Mouse (Mus musculus) forebrain, embryonic 12.5 days (tissue): ENCODE data around the gene Tmem150c. TPM values are rescaled to one million over a fixed set of nuclear protein-coding genes. Genes with fewer than 3 reads are reported as not detected.

ENCODE experiments used
- ATAC-seq: fragments of 200-750 bp; cut with Nextera tagmentation; 2 replicates; pipeline ENCODE4 v1.8.0; 2017; ENCODE audit warnings: moderate TSS enrichment; ENCODE audit not compliant: low FRiP score
- H3K27ac ChIP-seq: fragments of 300-500 bp; sonication (generic); 2 replicates; pipeline ENCODE4 v1.5.1; 2016; ENCODE audit warnings: mild to moderate bottlenecking
- H3K27me3 ChIP-seq: fragments of 300-500 bp; sonication (generic); 2 replicates; pipeline ENCODE4 v1.6.1; 2016; ENCODE audit warnings: mild to moderate bottlenecking
- H3K36me3 ChIP-seq: fragments of 300-500 bp; sonication (generic); replicated peaks from 2 replicates; pipeline ENCODE4 v1.6.1; 2016; ENCODE audit warnings: mild to moderate bottlenecking
- H3K4me1 ChIP-seq: fragments of 300-500 bp; sonication (generic); 2 replicates; pipeline ENCODE4 v1.6.1; 2016
- H3K4me2 ChIP-seq: fragments of 300-500 bp; sonication (generic); 2 replicates; pipeline ENCODE4 v1.6.1; 2016; ENCODE audit warnings: mild to moderate bottlenecking, moderate library complexity
- H3K4me3 ChIP-seq: fragments of 300-500 bp; sonication (generic); replicated peaks from 2 replicates; pipeline ENCODE4 v1.5.1; 2016; ENCODE audit warnings: mild to moderate bottlenecking
- H3K9ac ChIP-seq: fragments of 300-500 bp; sonication (generic); 2 replicates; pipeline ENCODE4 v1.6.1; 2016; ENCODE audit warnings: mild to moderate bottlenecking
- H3K9me3 ChIP-seq: fragments of 300-500 bp; sonication (generic); 2 replicates; pipeline ENCODE4 v1.6.1; 2016
- WGBS: fragments of 180-500 bp; shearing (Covaris S2); methylation state at CpG from one replicate; pipeline ENCODE4 v1.1.7; 2016; 5-methylcytosine and 5-hydroxymethylcytosine counted together
- polyA plus RNA-seq: library from polyadenylated mRNA; unstranded; fragments of >200 nt; fragmentation: Nextera tagmentation; extraction: Ambion mirVana; gene quantifications from 2 replicates; pipeline ENCODE4 v1.2.1, GENCODE M21; 2016

Gene Tmem150c
- polyA plus RNA-seq, 1 experiment from 2014 or later = 6.3 TPM

- peak overlapping the region; percentile 43; the same call in 1 of the 2 replicates for H3K9ac ChIP-seq
- peaks cover 19% of the 10 kb centered on the region for H3K4me1 ChIP-seq
- WGBS = 3% methylated on average over 20 of the region's 20 CpGs
- H3K36me3 ChIP-seq = no peaks in the 10 kb centered on the region
- ATAC-seq = peak; percentile 77
- H3K9me3 ChIP-seq = no peaks in the 10 kb centered on the region
- peak overlapping the region; percentile 53; the same call in 1 of the 2 replicates for H3K27ac ChIP-seq
- H3K4me2 ChIP-seq = peak overlapping the region; percentile 55
- 0 out of 2 replicates have a peak, but pooled peaks cover 5% of the 10 kb centered on the region for H3K27me3 ChIP-seq
- peak overlapping the region; percentile 26 for H3K4me3 ChIP-seq
Measured at GRCm38 (mm10) chr5:100120711-100121141, 38.9 kb downstream of the Tmem150c start.

GRCm38 (mm10) chr5:100119331-100119730 lies 40.3 kb downstream of the Tmem150c start:
- ATAC-seq = no peak
- H3K9ac ChIP-seq = no peak overlapping the region
- no peak overlapping the region for H3K4me3 ChIP-seq
- H3K36me3 ChIP-seq = no peaks in the 10 kb centered on the region
- H3K9me3 ChIP-seq = no peaks in the 10 kb centered on the region
- 0 out of 2 replicates have a peak, but pooled peaks cover 5% of the 10 kb centered on the region for H3K27me3 ChIP-seq
- WGBS = 46% methylated on average over 8 of the region's 8 CpGs
- H3K27ac ChIP-seq = no peak overlapping the region
- H3K4me2 ChIP-seq = no peak overlapping the region
- H3K4me1 ChIP-seq = peaks cover 19% of the 10 kb centered on the region

DNA sequence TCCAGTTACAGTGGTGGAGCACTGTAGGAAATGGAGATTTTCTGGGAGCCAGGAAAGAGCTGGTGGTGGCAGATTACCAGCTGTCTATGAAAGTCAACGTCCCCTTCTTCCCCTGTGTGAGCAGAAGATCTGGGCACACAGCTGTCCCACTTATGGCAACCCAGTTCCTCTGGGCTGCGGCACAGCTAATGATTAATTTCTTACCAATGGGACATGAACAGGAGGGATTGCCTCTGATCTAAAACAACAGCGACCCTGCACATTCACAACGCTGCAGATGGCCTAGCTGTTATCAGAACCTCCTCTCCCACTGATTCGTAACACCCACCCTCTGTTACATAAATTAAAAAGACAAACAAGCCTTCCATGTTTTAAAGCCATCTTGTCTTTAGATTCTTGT lies 46.2 kb downstream of the Tmem150c start:
- no peak overlapping the region for H3K9ac ChIP-seq
- H3K27ac ChIP-seq = 0 out of 2 replicates have a peak overlapping the region, but pooled peaks have one; percentile 25
- H3K4me2 ChIP-seq = no peak overlapping the region
- ATAC-seq = no peak
- no peaks in the 10 kb centered on the region for H3K9me3 ChIP-seq
- no peak overlapping the region for H3K4me3 ChIP-seq
- H3K27me3 ChIP-seq = no peaks in the 10 kb centered on the region
- 66% methylated on average over 5 of the region's 5 CpGs for WGBS
- no peaks in the 10 kb centered on the region for H3K36me3 ChIP-seq
- H3K4me1 ChIP-seq = peaks cover 5% of the 10 kb centered on the region; the same call in 1 of the 2 replicates

DNA sequence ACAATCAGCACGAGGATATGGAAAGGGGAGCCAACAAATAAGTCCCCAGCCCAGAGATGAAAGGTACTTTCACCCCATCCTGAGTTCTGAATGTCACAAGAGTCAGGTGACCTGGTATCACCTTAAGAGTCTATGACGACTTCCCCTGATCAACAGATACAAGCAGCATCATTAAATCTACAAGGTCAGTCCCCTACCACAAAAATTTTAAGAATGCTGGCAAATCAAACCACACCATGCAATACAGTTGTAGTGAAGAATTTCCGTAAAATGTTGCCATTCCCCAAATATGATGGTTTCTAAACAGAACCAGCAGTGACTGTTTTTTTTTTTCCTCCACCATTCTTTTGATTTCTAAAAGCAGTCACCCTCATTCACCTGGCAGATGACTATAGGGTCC lies 49.0 kb downstream of the Tmem150c start:
- Histone ChIP-seq H3K36me3 (no peaks in the 10 kb centered on the region), H3K27me3 (no peaks in the 10 kb centered on the region), H3K4me3 (no peak overlapping the region), H3K9me3 (no peaks in the 10 kb centered on the region), H3K4me2 (no peak overlapping the region), H3K27ac (no peak overlapping the region), H3K9ac (no peak overlapping the region), H3K4me1 (no peaks in the 10 kb centered on the region)
- WGBS = 81% methylated on average over 3 of the region's 3 CpGs
- ATAC-seq = no peak

GRCm38 (mm10) chr5:100109543-100110282 lies 49.9 kb downstream of the Tmem150c start:
- 66% methylated on average over 7 of the region's 7 CpGs for WGBS
- ATAC-seq = no peak
- no peaks in the 10 kb centered on the region for H3K9me3 ChIP-seq
- no peaks in the 10 kb centered on the region for H3K27me3 ChIP-seq
- H3K4me1 ChIP-seq = no peaks in the 10 kb centered on the region
- H3K9ac ChIP-seq = no peak overlapping the region
- H3K36me3 ChIP-seq = no peaks in the 10 kb centered on the region
- no peak overlapping the region for H3K4me3 ChIP-seq
- H3K4me2 ChIP-seq = no peak overlapping the region
- peak overlapping the region; percentile 26; the same call in 1 of the 2 replicates for H3K27ac ChIP-seq

- Histone ChIP-seq H3K4me1 (no peaks in the 10 kb centered on the region), H3K27me3 (no peaks in the 10 kb centered on the region), H3K9me3 (no peaks in the 10 kb centered on the region), H3K4me3 (no peak overlapping the region), H3K9ac (no peak overlapping the region), H3K27ac (no peak overlapping the region), H3K36me3 (no peaks in the 10 kb centered on the region), H3K4me2 (no peak overlapping the region)
- 80% methylated on average over 9 of the region's 9 CpGs for WGBS
- ATAC-seq = no peak; the same call in 1 of the 2 replicates
Measured at GRCm38 (mm10) chr5:100108866-100109265, 50.7 kb downstream of the Tmem150c start.

DNA sequence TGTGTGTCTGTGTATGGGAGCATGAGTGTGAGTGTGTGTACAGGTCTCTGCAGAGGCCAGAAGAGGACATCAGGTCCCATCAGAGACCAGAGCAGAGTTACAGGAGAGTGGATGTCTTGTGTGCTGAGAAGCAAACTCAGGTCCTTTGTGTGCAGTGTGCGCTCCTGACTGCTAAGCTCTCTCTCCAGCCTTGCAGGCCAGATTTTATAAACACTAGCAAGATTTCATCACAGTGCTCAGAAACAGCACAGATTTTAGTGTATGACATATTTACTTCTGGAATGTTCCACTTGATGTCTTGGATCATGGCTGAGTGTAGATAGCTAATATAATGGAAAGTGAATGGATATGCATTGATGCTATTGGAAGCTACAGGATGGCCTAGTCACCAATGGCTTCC lies 57.2 kb downstream of the Tmem150c start:
- no peak for ATAC-seq
- Histone ChIP-seq H3K9me3 (no peaks in the 10 kb centered on the region), H3K27ac (no peak overlapping the region), H3K27me3 (no peaks in the 10 kb centered on the region), H3K9ac (no peak overlapping the region), H3K36me3 (no peaks in the 10 kb centered on the region), H3K4me2 (no peak overlapping the region), H3K4me1 (no peaks in the 10 kb centered on the region), H3K4me3 (no peak overlapping the region)
- 95% methylated on average over 1 of the region's 1 CpGs for WGBS

GRCm38 (mm10) chr5:100097967-100098366 lies 61.6 kb downstream of the Tmem150c start:
- H3K36me3 ChIP-seq = no peaks in the 10 kb centered on the region
- no peaks in the 10 kb centered on the region for H3K4me1 ChIP-seq
- no peak overlapping the region for H3K9ac ChIP-seq
- no peak overlapping the region for H3K4me2 ChIP-seq
- H3K9me3 ChIP-seq = no peaks in the 10 kb centered on the region
- H3K27me3 ChIP-seq = no peaks in the 10 kb centered on the region
- ATAC-seq = no peak
- H3K27ac ChIP-seq = no peak overlapping the region
- WGBS = 96% methylated on average over 4 of the region's 4 CpGs
- H3K4me3 ChIP-seq = no peak overlapping the region

GRCm38 (mm10) chr5:100096955-100097354 lies 62.7 kb downstream of the Tmem150c start:
- no peak overlapping the region for H3K4me3 ChIP-seq
- peaks cover under 1% of the 10 kb centered on the region; the same call in 1 of the 2 replicates for H3K4me1 ChIP-seq
- no peak overlapping the region for H3K4me2 ChIP-seq
- H3K27me3 ChIP-seq = no peaks in the 10 kb centered on the region
- ATAC-seq = no peak
- no peaks in the 10 kb centered on the region for H3K36me3 ChIP-seq
- H3K27ac ChIP-seq = no peak overlapping the region
- H3K9me3 ChIP-seq = no peaks in the 10 kb centered on the region
- H3K9ac ChIP-seq = no peak overlapping the region
- 73% methylated on average over 5 of the region's 5 CpGs for WGBS

GRCm38 (mm10) chr5:100091602-100092001 lies 68.0 kb downstream of the Tmem150c start:
- Histone ChIP-seq H3K4me1 (peaks cover 14% of the 10 kb centered on the region), H3K27ac (peak overlapping the region; percentile 76), H3K27me3 (0 out of 2 replicates have a peak, but pooled peaks cover 3% of the 10 kb centered on the region), H3K9ac (peak overlapping the region; percentile 39; the same call in 1 of the 2 replicates), H3K36me3 (no peaks in the 10 kb centered on the region), H3K4me2 (peak overlapping the region; percentile 36), H3K4me3 (no peak overlapping the region), H3K9me3 (no peaks in the 10 kb centered on the region)
- 8% methylated on average over 17 of the region's 17 CpGs for WGBS
- peak; percentile 93 for ATAC-seq

GRCm38 (mm10) chr5:100091263-100091594 lies 68.4 kb downstream of the Tmem150c start:
- no peak overlapping the region for H3K4me3 ChIP-seq
- 0 out of 2 replicates have a peak, but pooled peaks cover 3% of the 10 kb centered on the region for H3K27me3 ChIP-seq
- peak overlapping the region; percentile 76 for H3K27ac ChIP-seq
- 37% methylated on average over 10 of the region's 10 CpGs for WGBS
- H3K9me3 ChIP-seq = no peaks in the 10 kb centered on the region
- ATAC-seq = peak; percentile 56
- peaks cover 14% of the 10 kb centered on the region for H3K4me1 ChIP-seq
- H3K4me2 ChIP-seq = peak overlapping the region; percentile 36
- H3K36me3 ChIP-seq = no peaks in the 10 kb centered on the region
- peak overlapping the region; percentile 39; the same call in 1 of the 2 replicates for H3K9ac ChIP-seq

GRCm38 (mm10) chr5:100090515-100091262 lies 68.9 kb downstream of the Tmem150c start:
- 0 out of 2 replicates have a peak, but pooled peaks cover 3% of the 10 kb centered on the region for H3K27me3 ChIP-seq
- peak overlapping the region; percentile 36 for H3K4me2 ChIP-seq
- ATAC-seq = peak; percentile 42; the same call in 1 of the 2 replicates
- 35% methylated on average over 12 of the region's 12 CpGs for WGBS
- H3K9ac ChIP-seq = no peak overlapping the region
- peak overlapping the region; percentile 76 for H3K27ac ChIP-seq
- H3K4me1 ChIP-seq = peaks cover 17% of the 10 kb centered on the region
- no peak overlapping the region for H3K4me3 ChIP-seq
- no peaks in the 10 kb centered on the region for H3K9me3 ChIP-seq
- no peaks in the 10 kb centered on the region for H3K36me3 ChIP-seq
